27 mouse cellular contexts compared by ENCODE assay signal in the genomic region with DNA sequence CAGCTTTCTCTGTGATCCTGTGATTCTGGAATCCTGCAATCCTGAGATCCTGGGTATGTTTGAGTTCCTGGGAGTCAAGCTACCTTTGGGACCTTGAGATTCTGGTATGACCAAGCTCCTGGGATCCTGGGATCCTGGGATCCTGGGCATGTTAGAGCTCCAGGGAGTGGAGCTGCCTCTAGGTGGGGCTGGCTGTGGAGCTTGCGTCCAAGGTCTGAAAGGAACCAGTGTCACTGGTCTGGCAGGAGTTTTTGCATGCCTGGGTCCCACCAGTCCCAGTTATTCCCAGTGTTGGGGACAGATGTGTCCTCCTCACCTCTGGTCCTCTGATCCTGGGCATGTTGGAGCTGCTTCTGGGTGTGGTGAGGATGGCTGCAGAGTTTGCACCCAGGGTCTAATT.
DNase-seq lines count a peak whose midpoint lies in the region; ATAC-seq and TF ChIP-seq lines count a peak whose summit lies in the region.
"Had no signal": no experiment of that assay in that cellular context is flagged by ENCODE, and none has a peak within 500 bp of the region (broad histone marks: within the 10 kb centered on the region; RNA-seq: fewer than 3 reads in every experiment).

No protein-coding gene starts in this region.

- no peak for ATAC-seq in intestine, postnatal 0 days
- ATAC-seq in intestine, embryonic 15.5 days, result no peak
- no peak for ATAC-seq in kidney, embryonic 16.5 days (ENCODE audit: low FRiP score, low TSS enrichment)
- no peak for ATAC-seq in stomach, postnatal 0 days (ENCODE audit: low FRiP score, low TSS enrichment)
- ATAC-seq: forebrain, embryonic 13.5 days; forebrain, embryonic 16.5 days; Patski had no signal

- no peak overlapping the region for H3K27ac ChIP-seq in intestine, postnatal 0 days (ENCODE audit: low read depth, low read length)
- H3K27ac ChIP-seq in intestine, embryonic 15.5 days, result no peak overlapping the region
- peak overlapping the region; percentile 71; the same call in 1 of the 2 replicates for H3K27ac ChIP-seq in kidney, embryonic 16.5 days (ENCODE audit: low read length)
- H3K27ac ChIP-seq in stomach, postnatal 0 days (replicated peaks), result no peak overlapping the region
- H3K27ac ChIP-seq: forebrain, embryonic 10.5 days; forebrain, embryonic 13.5 days; heart, adult 2 months; hindbrain, embryonic 10.5 days; hindbrain, embryonic 13.5 days had no signal

- no peaks in the 10 kb centered on the region for H3K9me3 ChIP-seq in intestine, postnatal 0 days (ENCODE audit: control insufficient read depth)
- no peaks in the 10 kb centered on the region for H3K9me3 ChIP-seq in intestine, embryonic 15.5 days
- no peaks in the 10 kb centered on the region for H3K9me3 ChIP-seq in kidney, embryonic 16.5 days (ENCODE audit: low read length)
- no peaks in the 10 kb centered on the region for H3K9me3 ChIP-seq in stomach, postnatal 0 days (ENCODE audit: control insufficient read depth, low read length)
- H3K9me3 ChIP-seq: forebrain, embryonic 10.5 days; forebrain, embryonic 13.5 days; hindbrain, embryonic 10.5 days; hindbrain, embryonic 13.5 days had no signal

- H3K27me3 ChIP-seq in intestine, postnatal 0 days (replicated peaks; ENCODE audit: control insufficient read depth, insufficient read depth, low read length), result no peaks in the 10 kb centered on the region
- no peaks in the 10 kb centered on the region for H3K27me3 ChIP-seq in intestine, embryonic 15.5 days (replicated peaks)
- H3K27me3 ChIP-seq in kidney, embryonic 16.5 days (ENCODE audit: insufficient read depth, low read length), result no peaks in the 10 kb centered on the region
- no peaks in the 10 kb centered on the region for H3K27me3 ChIP-seq in stomach, postnatal 0 days (ENCODE audit: control insufficient read depth, insufficient read depth, low read length)
- H3K27me3 ChIP-seq: CH12.LX; forebrain, embryonic 13.5 days; hindbrain, embryonic 13.5 days; Patski had no signal

- no peak overlapping the region for H3K4me2 ChIP-seq in intestine, postnatal 0 days (replicated peaks; ENCODE audit: low read depth)
- H3K4me2 ChIP-seq in intestine, embryonic 15.5 days (replicated peaks), result no peak overlapping the region
- no peak overlapping the region for H3K4me2 ChIP-seq in kidney, embryonic 16.5 days (replicated peaks; ENCODE audit: low read depth, low read length)
- H3K4me2 ChIP-seq in stomach, postnatal 0 days (replicated peaks; ENCODE audit: low read depth), result no peak overlapping the region
- H3K4me2 ChIP-seq: forebrain, embryonic 13.5 days; heart, embryonic 11.5 days; hindbrain, embryonic 13.5 days had no signal

- TF ChIP-seq CTCF in intestine, postnatal 0 days (IDR thresholded peaks at IDR 0.05; ENCODE audit: low read depth), result 0 out of 2 replicates have a peak, but pooled peaks have one; percentile 10
- TF ChIP-seq CTCF in stomach, postnatal 0 days (IDR thresholded peaks at IDR 0.05; ENCODE audit: low read depth), result peak; percentile 48

- no peak overlapping the region for H3K4me3 ChIP-seq in intestine, postnatal 0 days (ENCODE audit: low read depth, low read length)
- no peak overlapping the region for H3K4me3 ChIP-seq in intestine, embryonic 15.5 days (replicated peaks)
- no peak overlapping the region for H3K4me3 ChIP-seq in kidney, embryonic 16.5 days (ENCODE audit: low read length)
- H3K4me3 ChIP-seq in stomach, postnatal 0 days (ENCODE audit: low read depth, low read length), result no peak overlapping the region
- H3K4me3 ChIP-seq: forebrain, embryonic 10.5 days; forebrain, embryonic 13.5 days; heart, adult 2 months; hindbrain, embryonic 10.5 days; hindbrain, embryonic 13.5 days had no signal

- H3K4me1 ChIP-seq in intestine, postnatal 0 days (replicated peaks; ENCODE audit: control insufficient read depth, insufficient read depth, low read length), result no peaks in the 10 kb centered on the region
- H3K4me1 ChIP-seq in intestine, embryonic 15.5 days (replicated peaks), result no peaks in the 10 kb centered on the region
- peaks cover 36% of the 10 kb centered on the region for H3K4me1 ChIP-seq in kidney, embryonic 16.5 days (ENCODE audit: insufficient read depth, low read length)
- no peaks in the 10 kb centered on the region for H3K4me1 ChIP-seq in stomach, postnatal 0 days (replicated peaks; ENCODE audit: control insufficient read depth, insufficient read depth)

- TF ChIP-seq EP300 in stomach, postnatal 0 days (optimal IDR thresholded peaks at IDR 0.05), result no peak

- no peaks in the 10 kb centered on the region for H3K36me3 ChIP-seq in intestine, postnatal 0 days (ENCODE audit: control insufficient read depth, insufficient read depth)
- no peaks in the 10 kb centered on the region for H3K36me3 ChIP-seq in intestine, embryonic 15.5 days
- H3K36me3 ChIP-seq in kidney, embryonic 16.5 days (ENCODE audit: insufficient read depth, low read length), result no peaks in the 10 kb centered on the region
- no peaks in the 10 kb centered on the region for H3K36me3 ChIP-seq in stomach, postnatal 0 days (ENCODE audit: control insufficient read depth, insufficient read depth, low read length)
- H3K36me3 ChIP-seq: forebrain, embryonic 10.5 days; G1E; hindbrain, embryonic 10.5 days; hindbrain, embryonic 13.5 days had no signal

- WGBS in intestine, postnatal 0 days, result 60% methylated on average over 1 of the region's 1 CpGs
- 95% methylated on average over 1 of the region's 1 CpGs for WGBS in intestine, embryonic 15.5 days
- 72% methylated on average over 1 of the region's 1 CpGs for WGBS in kidney, embryonic 16.5 days
- 64% methylated on average over 1 of the region's 1 CpGs for WGBS in stomach, postnatal 0 days

- DNase-seq in kidney, adult 9 months, result no peak
- peak; percentile 44 to 57 for DNase-seq in kidney, postnatal 36 days
- no peak for DNase-seq in kidney, adult 11 months
- DNase-seq in stomach, postnatal 0 days (ENCODE audit: low spot score), result no peak
- DNase-seq: adrenal gland, postnatal 10 days; adrenal gland, postnatal 36 days; B cell, adult 2 months; cerebellum, adult 18-20 months; cerebellum, adult 9-10 months; cerebellum, postnatal 14 days; gastrocnemius, postnatal 10 days; gastrocnemius, postnatal 36 days; heart, adult 2 months; heart, postnatal 10 days; heart, postnatal 36 days had no signal

- H3K9ac ChIP-seq in intestine, postnatal 0 days (ENCODE audit: low read depth, low read length), result no peak overlapping the region
- no peak overlapping the region for H3K9ac ChIP-seq in intestine, embryonic 15.5 days
- H3K9ac ChIP-seq in kidney, embryonic 16.5 days (replicated peaks; ENCODE audit: low read length), result no peak overlapping the region
- H3K9ac ChIP-seq in stomach, postnatal 0 days (ENCODE audit: low read length), result no peak overlapping the region
- H3K9ac ChIP-seq: forebrain, embryonic 13.5 days; hindbrain, embryonic 13.5 days had no signal

Comparison
In these comparisons a context has a peak if more than half of its experiments do, and no peak if none do; other contexts are left out.
1. DNase-seq: peak in kidney, postnatal 36 days (2 of 2); none in kidney, adult 9 months (single experiment), kidney, adult 11 months (single experiment) and stomach, postnatal 0 days (single experiment).